Comparison of ENCODE assay signal across 9 mouse cellular contexts in genomic region chr5:65434471-65435362, GRCm38 (mm10). TPM values are rescaled to one million over a fixed set of nuclear protein-coding genes. Genes with fewer than 3 reads are reported as not detected.
DNase-seq lines count a peak whose midpoint lies in the region; ATAC-seq and TF ChIP-seq lines count a peak whose summit lies in the region.
"Had no signal": no experiment of that assay in that cellular context is flagged by ENCODE, and none has a peak within 500 bp of the region (broad histone marks: within the 10 kb centered on the region; RNA-seq: fewer than 3 reads in every experiment).

No protein-coding gene starts in this region.

- DNase-seq in left cerebral cortex, adult 2 months (ENCODE audit: extremely low spot score in 1 of 2, low spot score in 2 of 2), result no peak
- DNase-seq in left cerebral cortex, adult 11 months (ENCODE audit: low spot score), result no peak
- peak; percentile 34 for DNase-seq in Muller cell, postnatal 12 days (ENCODE audit: inconsistent ontology term)
- peak; percentile 43 for DNase-seq in induced T-regulatory cell, adult 2 months (ENCODE audit: low read depth)
- DNase-seq in midbrain, embryonic 14.5 days, result peak; percentile 63
- DNase-seq in urinary bladder, adult 2 months (ENCODE audit: low spot score), result no peak
- no peak for DNase-seq in ovary, postnatal 14 days (ENCODE audit: low spot score)

- peak overlapping the region; percentile 88 for H3K9ac ChIP-seq in embryonic facial prominence, embryonic 13.5 days
- H3K9ac ChIP-seq in midbrain, embryonic 14.5 days (replicated peaks; ENCODE audit: low read length), result peak overlapping the region; percentile 82

- no peaks in the 10 kb centered on the region for H3K36me3 ChIP-seq in embryonic facial prominence, embryonic 13.5 days
- H3K36me3 ChIP-seq in midbrain, embryonic 14.5 days (ENCODE audit: control insufficient read depth, insufficient read depth, low read length), result no peaks in the 10 kb centered on the region

- intact Hi-C loops in left cerebral cortex, adult 2 months (cut with DNase I), result loop anchor here (1.0 to 10.0 kb wide), 3 partner anchors 58 to 260 kb away; partner anchors contain the start of genes Gm43552, Pds5a, Smim14 and Ube2k

- peak overlapping the region; percentile 75 for H3K4me2 ChIP-seq in embryonic facial prominence, embryonic 13.5 days
- peak overlapping the region; percentile 87 for H3K4me2 ChIP-seq in midbrain, embryonic 14.5 days (ENCODE audit: low read length)

- peak; percentile 9; the same call in 1 of the 2 replicates for TF ChIP-seq CTCF in left cerebral cortex, adult 2 months (IDR thresholded peaks at IDR 0.05)

- peak overlapping the region; percentile 90 for H3K27ac ChIP-seq in left cerebral cortex, adult 2 months
- H3K27ac ChIP-seq in embryonic facial prominence, embryonic 13.5 days, result peak overlapping the region; percentile 95
- peak overlapping the region; percentile 83 for H3K27ac ChIP-seq in midbrain, embryonic 14.5 days (replicated peaks; ENCODE audit: low read depth, low read length)

- H3K4me1 ChIP-seq in embryonic facial prominence, embryonic 13.5 days, result peaks cover 14% of the 10 kb centered on the region
- peaks cover 6% of the 10 kb centered on the region; the same call in 1 of the 2 replicates for H3K4me1 ChIP-seq in midbrain, embryonic 14.5 days (ENCODE audit: control insufficient read depth, insufficient read depth, low read length)

- no peaks in the 10 kb centered on the region for H3K27me3 ChIP-seq in embryonic facial prominence, embryonic 13.5 days
- H3K27me3 ChIP-seq in midbrain, embryonic 14.5 days (ENCODE audit: control insufficient read depth, insufficient read depth, low read length), result no peaks in the 10 kb centered on the region

- H3K9me3 ChIP-seq in embryonic facial prominence, embryonic 13.5 days, result no peaks in the 10 kb centered on the region
- no peaks in the 10 kb centered on the region for H3K9me3 ChIP-seq in midbrain, embryonic 14.5 days (ENCODE audit: control insufficient read depth, low read length)

- 2% methylated on average over 15 of the region's 15 CpGs for WGBS in embryonic facial prominence, embryonic 13.5 days
- WGBS in midbrain, embryonic 14.5 days, result 3% methylated on average over 15 of the region's 15 CpGs

- peak overlapping the region; percentile 91 for H3K4me3 ChIP-seq in left cerebral cortex, adult 2 months
- peak overlapping the region; percentile 75 for H3K4me3 ChIP-seq in embryonic facial prominence, embryonic 13.5 days
- H3K4me3 ChIP-seq in midbrain, embryonic 14.5 days (replicated peaks; ENCODE audit: low read depth, low read length), result peak overlapping the region; percentile 78

- ATAC-seq in embryonic facial prominence, embryonic 13.5 days (ENCODE audit: insufficient number of reproducible peaks, insufficient read depth, low FRiP score, low TSS enrichment, low read depth), result no peak
- peak; percentile 18; the same call in 1 of the 2 replicates for ATAC-seq in midbrain, embryonic 14.5 days (ENCODE audit: low FRiP score, low TSS enrichment)

RNA-seq across cellular contexts. Expression of gene Ugdh, which starts 1.0 kb away (rescaled TPM):
- 10 to 100 TPM; 25.2 to 30.1 TPM for total RNA-seq in left cerebral cortex, adult 2 months (2021)
- 152 and 179 TPM in 2 replicates for polyA plus RNA-seq in embryonic facial prominence, embryonic 13.5 days (2015; fragmentation: Nextera tagmentation; extraction: Ambion mirVana)
- polyA plus RNA-seq in midbrain, embryonic 14.5 days (2014; fragmentation: Nextera tagmentation; extraction: Ambion mirVana), result 37.0 and 46.0 TPM in 2 replicates
- polyA plus RNA-seq in urinary bladder, adult 2 months (2012; rRNA removed), result 232 and 283 TPM in 2 replicates

RNA-seq across cellular contexts. Expression of gene Lias, which starts 43.4 kb away (rescaled TPM):
- 10 to 100 TPM; 29.0 to 36.9 TPM for total RNA-seq in left cerebral cortex, adult 2 months (2021)
- polyA plus RNA-seq in embryonic facial prominence, embryonic 13.5 days (2015; fragmentation: Nextera tagmentation; extraction: Ambion mirVana), result 69.3 and 72.5 TPM in 2 replicates
- polyA plus RNA-seq in midbrain, embryonic 14.5 days (2014; fragmentation: Nextera tagmentation; extraction: Ambion mirVana), result 61.7 and 66.2 TPM in 2 replicates
- 38.6 and 41.1 TPM in 2 replicates for polyA plus RNA-seq in urinary bladder, adult 2 months (2012; rRNA removed)

RNA-seq across cellular contexts. Expression of gene Rpl9, which starts 43.5 kb away (rescaled TPM):
- total RNA-seq in left cerebral cortex, adult 2 months (2021), result 100 to 1,000 TPM; 699 to 738 TPM
- 1,045 and 1,112 TPM in 2 replicates for polyA plus RNA-seq in embryonic facial prominence, embryonic 13.5 days (2015; fragmentation: Nextera tagmentation; extraction: Ambion mirVana)
- 669 and 719 TPM in 2 replicates for polyA plus RNA-seq in midbrain, embryonic 14.5 days (2014; fragmentation: Nextera tagmentation; extraction: Ambion mirVana)
- 1,417 and 1,614 TPM in 2 replicates for polyA plus RNA-seq in urinary bladder, adult 2 months (2012; rRNA removed)

RNA-seq across cellular contexts. Expression of gene Gm43552, which starts 57.9 kb away (rescaled TPM):
- total RNA-seq in left cerebral cortex, adult 2 months (2021), result not detected
- not detected in 2 replicates for polyA plus RNA-seq in embryonic facial prominence, embryonic 13.5 days (2015; fragmentation: Nextera tagmentation; extraction: Ambion mirVana)
- polyA plus RNA-seq in midbrain, embryonic 14.5 days (2014; fragmentation: Nextera tagmentation; extraction: Ambion mirVana), result 3.0 TPM in 1 of 2 replicates, not detected in the other
- polyA plus RNA-seq in urinary bladder, adult 2 months (2012; rRNA removed), result 0.34 TPM in 1 of 2 replicates, not detected in the other
- polyA plus RNA-seq: large intestine, adult 2 months had no signal

Comparison
In these comparisons a context has a peak if more than half of its experiments do, and no peak if none do; other contexts are left out.
1. DNase-seq: peak in Muller cell, postnatal 12 days (single experiment), induced T-regulatory cell, adult 2 months (single experiment) and midbrain, embryonic 14.5 days (single experiment); none in left cerebral cortex, adult 2 months (0 of 2), left cerebral cortex, adult 11 months (single experiment), urinary bladder, adult 2 months (single experiment) and ovary, postnatal 14 days (single experiment).
2. Peak in every context shown above with its lines, with median percentiles within 50 percentile points of each other: H3K27ac ChIP-seq and H3K4me3 ChIP-seq.